23 mouse cellular contexts compared by ENCODE assay signal in genomic region chr1:193325891-193326290, GRCm38 (mm10). TPM values are rescaled to one million over a fixed set of nuclear protein-coding genes. Genes with fewer than 3 reads are reported as not detected.
DNase-seq lines count a peak whose midpoint lies in the region; ATAC-seq and TF ChIP-seq lines count a peak whose summit lies in the region.
"Had no signal": no experiment of that assay in that cellular context is flagged by ENCODE, and none has a peak within 500 bp of the region (broad histone marks: within the 10 kb centered on the region; RNA-seq: fewer than 3 reads in every experiment).

No protein-coding gene starts in this region.

- DNase-seq in kidney, adult 2 months = no peak
- DNase-seq in thymus, postnatal 4 days = peak; percentile 6
- DNase-seq in thymus, postnatal 25 days = no peak
- DNase-seq: cerebellum, adult 11-12 months; cerebellum, adult 8-10 months; cerebellum, postnatal 10 days; cerebellum, postnatal 36 days; embryo, embryonic 11 days; gastrocnemius, postnatal 14 days; heart, postnatal 14 days had no signal

- H3K9me3 ChIP-seq in kidney, embryonic 14.5 days (ENCODE audit: control insufficient read depth, low read length) = no peaks in the 10 kb centered on the region
- H3K9me3 ChIP-seq in liver, embryonic 16.5 days (replicated peaks; ENCODE audit: control insufficient read depth, low read length) = no peaks in the 10 kb centered on the region
- no peaks in the 10 kb centered on the region for H3K9me3 ChIP-seq in liver, embryonic 12.5 days (replicated peaks)
- H3K9me3 ChIP-seq: embryonic facial prominence, embryonic 10.5 days; embryonic facial prominence, embryonic 13.5 days; forebrain, embryonic 12.5 days; forebrain, embryonic 15.5 days; heart, embryonic 12.5 days; heart, embryonic 15.5 days had no signal

- no peak overlapping the region for H3K4me3 ChIP-seq in kidney, adult 2 months (ENCODE audit: insufficient read depth, low read depth, low read length)
- no peak overlapping the region for H3K4me3 ChIP-seq in kidney, embryonic 14.5 days (ENCODE audit: low read length)
- no peak overlapping the region for H3K4me3 ChIP-seq in liver, embryonic 16.5 days (ENCODE audit: low read depth, low read length)
- no peak overlapping the region for H3K4me3 ChIP-seq in liver, embryonic 12.5 days
- H3K4me3 ChIP-seq: embryonic facial prominence, embryonic 10.5 days; embryonic facial prominence, embryonic 13.5 days; erythroblast, embryonic 14.5 days; forebrain, embryonic 12.5 days; forebrain, embryonic 15.5 days; heart, embryonic 12.5 days; heart, embryonic 15.5 days had no signal

- no peak for TF ChIP-seq CTCF in kidney, adult 2 months (conservative IDR thresholded peaks at IDR 0.05; ENCODE audit: insufficient read depth, insufficient read length, low read depth, low read length)

- H3K36me3 ChIP-seq in kidney, adult 2 months (ENCODE audit: control insufficient read depth, insufficient read depth, low read length) = no peaks in the 10 kb centered on the region
- no peaks in the 10 kb centered on the region for H3K36me3 ChIP-seq in kidney, embryonic 14.5 days (ENCODE audit: control insufficient read depth, insufficient read depth, low read length)
- H3K36me3 ChIP-seq in liver, embryonic 16.5 days (ENCODE audit: control insufficient read depth, insufficient read depth) = no peaks in the 10 kb centered on the region
- H3K36me3 ChIP-seq in liver, embryonic 12.5 days = no peaks in the 10 kb centered on the region
- H3K36me3 ChIP-seq: embryonic facial prominence, embryonic 10.5 days; embryonic facial prominence, embryonic 13.5 days; forebrain, embryonic 12.5 days; forebrain, embryonic 15.5 days; heart, embryonic 12.5 days; heart, embryonic 15.5 days had no signal

- H3K9ac ChIP-seq in kidney, embryonic 14.5 days (ENCODE audit: low read depth, low read length) = no peak overlapping the region
- no peak overlapping the region for H3K9ac ChIP-seq in liver, embryonic 16.5 days (ENCODE audit: low read depth, low read length)
- no peak overlapping the region for H3K9ac ChIP-seq in liver, embryonic 12.5 days
- H3K9ac ChIP-seq: embryonic facial prominence, embryonic 13.5 days; forebrain, embryonic 12.5 days; forebrain, embryonic 15.5 days; heart, embryonic 12.5 days; heart, embryonic 15.5 days; hindbrain, embryonic 14.5 days had no signal

- H3K27me3 ChIP-seq in kidney, adult 2 months (replicated peaks; ENCODE audit: control insufficient read depth, insufficient read depth, low read length) = no peaks in the 10 kb centered on the region
- no peaks in the 10 kb centered on the region for H3K27me3 ChIP-seq in kidney, embryonic 14.5 days (ENCODE audit: control insufficient read depth, insufficient read depth, low read length)
- H3K27me3 ChIP-seq in liver, embryonic 16.5 days (ENCODE audit: control insufficient read depth, insufficient read depth, low read depth, low read length) = no peaks in the 10 kb centered on the region
- 0 out of 2 replicates have a peak, but pooled peaks cover 5% of the 10 kb centered on the region for H3K27me3 ChIP-seq in liver, embryonic 12.5 days (replicated peaks)
- H3K27me3 ChIP-seq: embryonic facial prominence, embryonic 13.5 days; forebrain, embryonic 12.5 days; forebrain, embryonic 15.5 days; heart, embryonic 12.5 days; heart, embryonic 15.5 days had no signal

- peaks cover 22% of the 10 kb centered on the region for H3K4me1 ChIP-seq in kidney, adult 2 months (ENCODE audit: control insufficient read depth, insufficient read depth, low read length)
- H3K4me1 ChIP-seq in kidney, embryonic 14.5 days (ENCODE audit: control insufficient read depth, insufficient read depth, low read length) = no peaks in the 10 kb centered on the region
- H3K4me1 ChIP-seq in liver, embryonic 16.5 days (ENCODE audit: control insufficient read depth, low read depth, low read length) = no peaks in the 10 kb centered on the region; the same call in 1 of the 2 replicates
- H3K4me1 ChIP-seq in liver, embryonic 12.5 days = no peaks in the 10 kb centered on the region; the same call in 1 of the 2 replicates

- H3K4me2 ChIP-seq in kidney, embryonic 14.5 days (replicated peaks; ENCODE audit: low read depth, low read length) = no peak overlapping the region
- no peak overlapping the region for H3K4me2 ChIP-seq in liver, embryonic 16.5 days (ENCODE audit: low read depth, low read length)
- no peak overlapping the region for H3K4me2 ChIP-seq in liver, embryonic 12.5 days
- H3K4me2 ChIP-seq: embryonic facial prominence, embryonic 13.5 days; forebrain, embryonic 12.5 days; forebrain, embryonic 15.5 days; heart, embryonic 12.5 days; heart, embryonic 15.5 days; hindbrain, embryonic 14.5 days had no signal

- no peak for TF ChIP-seq POLR2A in kidney, adult 2 months (IDR thresholded peaks at IDR 0.05; ENCODE audit: low read depth, low read length)

- no peak for ATAC-seq in kidney, embryonic 14.5 days (ENCODE audit: low FRiP score, low TSS enrichment)
- no peak for ATAC-seq in liver, embryonic 16.5 days (ENCODE audit: low read depth)
- ATAC-seq in liver, embryonic 12.5 days = no peak
- ATAC-seq: CD4-positive, CD25-positive, alpha-beta regulatory T cell, adult 4 months; forebrain, embryonic 15.5 days; hindbrain, postnatal 0 days had no signal

- H3K27ac ChIP-seq in kidney, adult 2 months (ENCODE audit: insufficient read depth, low read depth, low read length) = peak overlapping the region; percentile 93
- no peak overlapping the region for H3K27ac ChIP-seq in kidney, embryonic 14.5 days (ENCODE audit: low read depth, low read length)
- H3K27ac ChIP-seq in liver, embryonic 16.5 days (ENCODE audit: low read length) = 0 out of 2 replicates have a peak overlapping the region, but pooled peaks have one; percentile 4
- no peak overlapping the region for H3K27ac ChIP-seq in liver, embryonic 12.5 days
- H3K27ac ChIP-seq: embryonic facial prominence, embryonic 10.5 days; embryonic facial prominence, embryonic 13.5 days; forebrain, embryonic 12.5 days; forebrain, embryonic 15.5 days; heart, embryonic 15.5 days; hindbrain, embryonic 14.5 days; hindbrain, postnatal 0 days had no signal

- 95% methylated on average over 6 of the region's 6 CpGs for WGBS in kidney, adult 2 months
- 91% methylated on average over 6 of the region's 6 CpGs for WGBS in kidney, embryonic 14.5 days
- WGBS in liver, embryonic 16.5 days (ENCODE audit: insufficient replicate concordance) = 78% methylated on average over 6 of the region's 6 CpGs
- WGBS in liver, embryonic 12.5 days (ENCODE audit: insufficient replicate concordance) = 83% methylated on average over 6 of the region's 6 CpGs

RNA-seq across cellular contexts. Expression of gene Camk1g, which starts 44.2 kb away (rescaled TPM):
- 8.2 and 9.0 TPM in 2 replicates for polyA plus RNA-seq in kidney, adult 2 months (2012; rRNA removed)
- polyA plus RNA-seq in kidney, embryonic 14.5 days (2014; fragmentation: Nextera tagmentation; extraction: Ambion mirVana) = 10.2 and 13.4 TPM in 2 replicates
- polyA plus RNA-seq in liver, embryonic 16.5 days (2015; fragmentation: Nextera tagmentation; extraction: Ambion mirVana) = 0.23 and 0.33 TPM in 2 replicates
- polyA plus RNA-seq in liver, embryonic 12.5 days (2016; fragmentation: Nextera tagmentation; extraction: Ambion mirVana) = 0.86 and 0.92 TPM in 2 replicates
- polyA plus RNA-seq: CD4-positive, CD25-positive, alpha-beta regulatory T cell, adult 4 months; erythroblast, embryonic 14.5 days had no signal

RNA-seq across cellular contexts. Expression of gene G0s2, which starts 52.9 kb away (rescaled TPM):
- 175 and 201 TPM in 2 replicates for polyA plus RNA-seq in kidney, adult 2 months (2012; rRNA removed)
- 17.9 and 26.5 TPM in 2 replicates for polyA plus RNA-seq in kidney, embryonic 14.5 days (2014; fragmentation: Nextera tagmentation; extraction: Ambion mirVana)
- 179 and 180 TPM in 2 replicates for polyA plus RNA-seq in liver, embryonic 16.5 days (2015; fragmentation: Nextera tagmentation; extraction: Ambion mirVana)
- 23.8 and 27.0 TPM in 2 replicates for polyA plus RNA-seq in liver, embryonic 12.5 days (2016; fragmentation: Nextera tagmentation; extraction: Ambion mirVana)

Comparison
In these comparisons a context has a peak if more than half of its experiments do, and no peak if none do; other contexts are left out.
1. H3K27ac ChIP-seq: peak in kidney, adult 2 months (single experiment) and liver, embryonic 16.5 days (single experiment); none in kidney, embryonic 14.5 days (single experiment) and liver, embryonic 12.5 days (single experiment).